Mouse (Mus musculus): ENCODE results near the gene Hist1h4b.

Hist1h4b gene

DNA sequence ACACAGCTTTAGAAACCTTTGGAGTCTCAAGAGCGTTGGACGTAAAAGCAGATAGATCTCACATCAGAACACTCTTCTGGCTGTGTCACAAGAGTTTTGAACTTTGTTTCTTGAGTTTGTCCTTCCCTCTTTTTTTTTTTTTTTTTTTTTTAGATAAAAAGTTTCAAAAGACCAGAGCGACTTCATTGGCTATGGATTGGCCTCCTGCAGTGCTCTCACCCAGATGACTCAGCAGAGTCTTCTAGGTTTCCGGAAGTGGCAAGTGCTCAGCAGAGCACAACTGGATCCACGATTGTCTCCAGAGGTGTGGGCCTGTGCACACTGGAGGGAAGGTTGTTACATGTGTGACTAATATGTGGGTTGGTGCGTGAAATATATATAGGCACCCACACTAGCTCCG, 21.5 kb downstream of the Hist1h4b start:
- Histone ChIP-seq H3K36me3 (ENCODE audit: control insufficient read depth, insufficient read depth, low read length, poor library complexity, severe bottlenecking) (no peaks in the 10 kb centered on the region), H3K27me3 (ENCODE audit: control insufficient read depth, insufficient read depth, low read length, poor library complexity, severe bottlenecking) (no peaks in the 10 kb centered on the region)
- no peak for DNase-seq (ENCODE audit: low read depth, low spot score)

DNA sequence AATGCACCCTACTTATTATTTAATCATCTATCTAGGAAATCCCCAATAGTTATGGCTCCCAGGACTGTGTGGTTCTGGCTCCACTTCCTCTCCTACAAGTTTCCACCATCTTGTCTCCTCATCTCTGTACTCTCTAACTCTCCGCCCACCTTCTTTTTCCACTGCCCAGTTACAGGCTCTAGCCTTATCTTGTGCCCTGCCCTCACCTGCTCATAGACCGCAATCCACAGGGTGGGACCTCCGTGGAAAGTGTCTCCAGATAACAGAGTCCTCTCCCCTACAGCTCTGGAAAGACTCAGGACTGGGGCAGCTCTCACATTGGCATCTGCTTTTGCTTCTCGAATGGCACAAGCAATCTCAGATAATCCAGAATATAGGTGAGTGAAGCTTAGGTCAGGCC, 22.2 kb downstream of the Hist1h4b start:
- DNase-seq (ENCODE audit: low read depth, low spot score), result no peak
- H3K27me3 ChIP-seq (ENCODE audit: control insufficient read depth, insufficient read depth, low read length, poor library complexity, severe bottlenecking), result no peaks in the 10 kb centered on the region
- H3K36me3 ChIP-seq (ENCODE audit: control insufficient read depth, insufficient read depth, low read length, poor library complexity, severe bottlenecking), result no peaks in the 10 kb centered on the region

DNA sequence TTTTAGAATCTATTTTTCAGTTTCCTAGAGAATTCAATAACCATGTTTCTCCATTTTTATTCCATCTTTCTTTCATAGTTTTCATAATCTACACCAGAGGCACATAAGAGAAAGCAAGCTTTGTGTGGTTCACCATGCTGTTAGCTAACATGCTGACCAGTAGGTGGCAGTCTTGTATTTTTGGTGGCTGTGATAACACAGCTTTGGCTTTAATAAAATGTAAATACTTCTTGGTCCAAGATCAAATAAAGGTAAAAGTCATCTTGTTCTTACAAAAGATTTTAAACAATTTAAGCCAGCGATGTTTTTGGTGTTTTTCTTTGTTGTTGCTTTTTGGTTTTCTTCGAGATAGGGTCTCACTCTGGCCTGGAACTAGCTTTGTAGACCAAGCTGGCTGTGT, 35.7 kb downstream of the Hist1h4b start:
- H3K36me3 ChIP-seq (ENCODE audit: control insufficient read depth, insufficient read depth, low read length, poor library complexity, severe bottlenecking), result no peaks in the 10 kb centered on the region
- DNase-seq (ENCODE audit: low read depth, low spot score), result peak; percentile 84
- no peaks in the 10 kb centered on the region for H3K27me3 ChIP-seq (ENCODE audit: control insufficient read depth, insufficient read depth, low read length, poor library complexity, severe bottlenecking)

DNA sequence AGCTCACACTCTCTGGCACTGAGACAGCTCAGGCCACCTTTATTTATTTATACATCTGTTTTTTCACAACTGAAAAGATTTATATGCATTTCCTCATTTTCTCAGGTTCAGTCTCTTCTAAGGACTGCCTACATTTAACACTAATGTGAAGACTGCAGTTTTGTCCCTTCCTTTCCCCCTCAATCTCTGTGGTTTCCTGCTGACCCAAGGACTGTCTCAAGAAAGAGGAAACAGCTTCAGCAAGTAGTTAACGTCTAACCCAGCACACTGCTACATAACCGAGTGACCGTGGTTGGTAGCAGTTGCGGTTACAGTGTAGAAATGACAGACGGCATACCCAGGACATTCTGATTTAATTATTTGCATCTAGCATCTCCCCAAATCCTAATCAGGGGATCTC, 42.6 kb downstream of the Hist1h4b start:
- Histone ChIP-seq H3K27me3 (ENCODE audit: control insufficient read depth, insufficient read depth, low read length, poor library complexity, severe bottlenecking) (no peaks in the 10 kb centered on the region), H3K36me3 (ENCODE audit: control insufficient read depth, insufficient read depth, low read length, poor library complexity, severe bottlenecking) (no peaks in the 10 kb centered on the region)
- peak; percentile 62 for DNase-seq (ENCODE audit: low read depth, low spot score)

DNA sequence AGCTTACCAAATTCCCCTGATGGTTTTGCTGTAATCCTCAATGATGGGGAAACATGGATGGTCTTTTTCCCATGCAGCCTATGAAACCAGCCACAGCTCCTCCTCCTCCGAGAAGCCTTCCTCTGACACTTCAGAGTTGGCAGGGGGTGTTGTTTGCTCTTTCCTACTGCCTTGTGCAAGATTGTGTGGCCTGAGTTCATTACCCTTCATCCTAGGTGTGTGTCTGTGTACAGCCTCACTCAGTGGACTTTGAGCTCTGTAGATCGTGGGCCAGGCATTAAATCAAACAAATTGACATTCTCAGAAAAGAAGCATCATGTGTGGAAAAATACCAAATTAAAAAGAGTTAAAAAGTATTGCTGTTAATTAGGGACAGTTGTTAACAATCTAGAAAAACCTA, 47.7 kb downstream of the Hist1h4b start:
- no peaks in the 10 kb centered on the region for H3K27me3 ChIP-seq (ENCODE audit: control insufficient read depth, insufficient read depth, low read length, poor library complexity, severe bottlenecking)
- no peak for DNase-seq (ENCODE audit: low read depth, low spot score)

DNA sequence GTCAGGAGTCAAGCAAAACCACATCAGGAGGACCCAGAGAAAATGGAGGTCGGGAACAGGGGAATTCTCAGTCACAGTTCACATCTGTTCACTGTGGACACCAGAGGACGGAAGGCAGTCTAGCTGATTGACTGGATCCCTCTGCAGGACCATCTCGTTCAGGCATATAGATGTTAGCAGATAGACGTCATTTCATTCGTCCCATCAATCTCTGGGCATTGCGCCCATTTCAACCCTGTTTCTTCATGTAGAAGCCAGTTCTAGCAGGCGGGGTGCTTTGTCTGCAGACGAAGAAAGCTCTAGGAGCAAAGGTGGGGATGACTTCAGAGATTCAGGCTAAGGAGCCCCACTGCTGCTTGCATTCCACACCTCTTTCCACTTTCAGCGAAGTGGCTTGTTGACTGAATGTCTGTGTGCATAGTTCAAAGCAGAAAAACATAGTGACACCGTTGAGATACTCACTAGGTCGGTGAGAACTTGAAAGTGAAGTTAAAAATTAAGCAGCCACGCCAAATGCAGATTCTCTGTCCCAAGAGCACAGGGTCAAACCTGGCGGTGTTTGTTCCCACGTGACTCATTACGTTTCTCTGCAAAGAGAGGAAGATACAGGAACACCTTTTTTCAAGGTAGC, 49.7 kb downstream of the Hist1h4b start, which contains the start of gene Slc17a2:
Slc17a2 (plus strand) TSS at position 572 of the 631 bp plus-strand sequence.
- Histone ChIP-seq H3K27me3 (ENCODE audit: control insufficient read depth, insufficient read depth, low read length, poor library complexity, severe bottlenecking) (no peaks in the 10 kb centered on the region), H3K36me3 (ENCODE audit: control insufficient read depth, insufficient read depth, low read length, poor library complexity, severe bottlenecking) (no peaks in the 10 kb centered on the region)
- DNase-seq (ENCODE audit: low read depth, low spot score), result no peak

More for the DNA sequence above, 47.7 kb downstream of the Hist1h4b start:
- no peaks in the 10 kb centered on the region for H3K36me3 ChIP-seq (ENCODE audit: control insufficient read depth, insufficient read depth, low read length, poor library complexity, severe bottlenecking)
